Mouse (Mus musculus) olfactory bulb, adult 2 months (tissue): ENCODE measurements around the gene Pxk.

Experiments used
- CTCF ChIP-seq: fragments of 200-500 bp; IDR thresholded peaks from 2 replicates; pipeline ENCODE4 v1.5.1; 2012; ENCODE audit warnings: low read depth, mild to moderate bottlenecking, low read length, moderate library complexity; ENCODE audit not compliant: insufficient read depth
- POLR2A ChIP-seq: fragments of 200-500 bp; IDR thresholded peaks from 2 replicates; pipeline ENCODE4 v1.6.1; 2012; ENCODE audit warnings: mild to moderate bottlenecking, low read depth, low read length, moderate library complexity; ENCODE audit not compliant: insufficient read depth

GRCm38 (mm10) chr14:8095562-8095950 lies 2.5 kb upstream of the Pxk start:
- no peak for TF ChIP-seq CTCF
- no peak for TF ChIP-seq POLR2A
